Mouse (Mus musculus) forebrain, embryonic 14.5 days (tissue): ENCODE results near the gene Ap2m1. TPM values are rescaled to one million over a fixed set of nuclear protein-coding genes. Genes with fewer than 3 reads are reported as not detected.

ENCODE experiments used
- ATAC-seq: fragments of 200-750 bp; cut with Nextera tagmentation; 2 replicates; pipeline ENCODE4 v1.8.0; 2017; ENCODE audit warnings: mild to moderate bottlenecking, moderate library complexity
- DNase-seq: peaks from one replicate; pipeline ENCODE4 v3.0.0-alpha.2; 2015; ENCODE audit warnings: low spot score
- H3K27ac ChIP-seq: fragments of 300-500 bp; sonication (generic); 2 replicates; pipeline ENCODE4 v1.5.1; 2014; ENCODE audit warnings: low read depth, mild to moderate bottlenecking, control low read depth, low read length, moderate library complexity
- H3K27me3 ChIP-seq: fragments of 300-500 bp; sonication (generic); replicated peaks from 2 replicates; pipeline ENCODE4 v1.6.1; 2014; ENCODE audit warnings: low read length, control low read depth, mixed read lengths; ENCODE audit not compliant: control insufficient read depth, insufficient read depth
- H3K36me3 ChIP-seq: fragments of 300-500 bp; sonication (generic); 2 replicates; pipeline ENCODE4 v1.6.1; 2014; ENCODE audit warnings: low read length, control low read depth; ENCODE audit not compliant: control insufficient read depth, insufficient read depth
- H3K4me1 ChIP-seq: fragments of 300-500 bp; sonication (generic); 2 replicates; pipeline ENCODE4 v1.6.1; 2014; ENCODE audit warnings: antibody characterized with exemption, low read length, control low read depth; ENCODE audit not compliant: control insufficient read depth, insufficient read depth
- H3K4me2 ChIP-seq: fragments of 300-500 bp; sonication (generic); 2 replicates; pipeline ENCODE4 v1.6.1; 2014; ENCODE audit warnings: mild to moderate bottlenecking, control low read depth, low read length
- H3K4me3 ChIP-seq: fragments of 300-500 bp; sonication (generic); 2 replicates; pipeline ENCODE4 v1.5.1; 2014; ENCODE audit warnings: low read depth, low read length, control low read depth
- H3K9ac ChIP-seq: fragments of 300-500 bp; sonication (generic); 2 replicates; pipeline ENCODE4 v1.6.1; 2014; ENCODE audit warnings: mild to moderate bottlenecking, low read length, control low read depth, moderate library complexity
- H3K9me3 ChIP-seq: fragments of 300-500 bp; sonication (generic); replicated peaks from 2 replicates; pipeline ENCODE4 v1.6.1; 2016; ENCODE audit warnings: low read length, control low read depth, mixed read lengths; ENCODE audit not compliant: control insufficient read depth
- WGBS: fragments of 180-500 bp; shearing (Covaris S2); extraction: QIAGEN DNeasy Blood & Tissue Kit; methylation state at CpG from one replicate; pipeline ENCODE4 v1.1.7; 2014; 5-methylcytosine and 5-hydroxymethylcytosine counted together
- polyA plus RNA-seq: library from polyadenylated mRNA; unstranded; fragments of >200 nt; fragmentation: Nextera tagmentation; extraction: Ambion mirVana; gene quantifications from 2 replicates; pipeline ENCODE4 v1.2.1, GENCODE M21; 2014

The Ap2m1 gene
- polyA plus RNA-seq, 1 experiment from 2014 or later, result 1,206 TPM

DNA sequence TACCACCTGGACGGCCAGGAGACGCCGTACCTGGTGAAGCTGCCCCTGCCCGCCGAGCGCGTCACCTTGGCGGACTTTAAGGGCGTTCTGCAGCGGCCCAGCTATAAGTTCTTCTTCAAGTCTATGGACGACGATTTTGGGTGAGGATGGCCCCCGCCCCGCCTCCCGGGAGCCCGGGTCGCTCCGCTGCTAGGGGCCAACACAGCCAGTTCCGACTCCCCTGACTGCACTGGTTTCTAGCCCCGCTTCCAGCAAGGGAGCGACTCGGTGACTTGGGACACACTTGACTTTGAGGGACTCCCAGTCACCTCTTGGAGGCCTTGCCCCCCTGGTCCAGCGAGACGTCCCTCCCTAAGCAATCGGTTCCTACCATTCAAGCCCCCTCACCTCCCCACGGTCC, 18.1 kb upstream of the Ap2m1 start:
- Histone ChIP-seq H3K4me2 (peak overlapping the region; percentile 86), H3K27me3 (no peaks in the 10 kb centered on the region), H3K36me3 (peaks cover 17% of the 10 kb centered on the region; the same call in 1 of the 2 replicates), H3K9ac (peak overlapping the region; percentile 99), H3K4me1 (peaks cover 14% of the 10 kb centered on the region), H3K27ac (peak overlapping the region; percentile 92), H3K4me3 (peak overlapping the region; percentile 99), H3K9me3 (no peaks in the 10 kb centered on the region)
- peak; percentile 23 for DNase-seq
- peak; percentile 42; the same call in 1 of the 2 replicates for ATAC-seq
- WGBS, result under 1% methylated on average over 26 of the region's 26 CpGs

DNA sequence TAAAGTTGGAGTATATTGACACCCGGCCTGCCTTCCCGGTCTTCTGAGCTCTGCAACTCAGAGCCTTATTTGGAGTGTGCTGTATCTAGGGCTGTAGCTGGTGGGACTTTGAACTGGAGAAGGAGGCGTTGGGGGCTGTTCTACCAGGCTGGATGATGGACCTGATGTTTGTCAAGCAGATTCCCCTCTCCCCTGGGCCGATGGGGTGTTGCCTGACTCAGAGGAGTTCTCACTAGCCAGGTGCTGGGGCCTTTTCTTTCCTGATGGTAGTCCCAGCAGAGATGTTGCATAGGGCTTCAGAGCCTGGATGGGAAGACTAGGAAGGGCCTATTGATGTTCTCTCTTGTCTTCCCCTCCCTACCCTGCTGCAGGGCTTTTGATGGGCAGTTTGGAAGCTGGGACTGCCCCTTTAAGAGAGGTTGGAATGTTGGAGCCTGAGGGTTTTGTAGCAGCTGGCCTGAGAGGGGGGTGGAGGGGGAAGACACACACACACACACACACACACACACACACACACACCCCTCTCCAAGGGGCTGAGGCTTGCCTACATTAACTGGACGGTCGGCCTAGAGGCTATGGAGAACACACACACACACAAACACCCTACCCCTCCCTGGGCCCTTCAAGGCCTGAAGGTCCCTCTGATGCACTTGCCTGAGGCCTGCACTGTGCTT, 17.4 kb upstream of the Ap2m1 start:
- DNase-seq (peak; percentile 70), ATAC-seq (peak; percentile 49)
- Histone ChIP-seq H3K27ac (peak overlapping the region; percentile 92), H3K4me2 (peak overlapping the region; percentile 86), H3K9me3 (no peaks in the 10 kb centered on the region), H3K9ac (peak overlapping the region; percentile 99), H3K4me1 (peaks cover 14% of the 10 kb centered on the region), H3K27me3 (no peaks in the 10 kb centered on the region), H3K36me3 (peaks cover 18% of the 10 kb centered on the region; the same call in 1 of the 2 replicates), H3K4me3 (peak overlapping the region; percentile 99)
- WGBS, result 0% methylated on average over 6 of the region's 6 CpGs

DNA sequence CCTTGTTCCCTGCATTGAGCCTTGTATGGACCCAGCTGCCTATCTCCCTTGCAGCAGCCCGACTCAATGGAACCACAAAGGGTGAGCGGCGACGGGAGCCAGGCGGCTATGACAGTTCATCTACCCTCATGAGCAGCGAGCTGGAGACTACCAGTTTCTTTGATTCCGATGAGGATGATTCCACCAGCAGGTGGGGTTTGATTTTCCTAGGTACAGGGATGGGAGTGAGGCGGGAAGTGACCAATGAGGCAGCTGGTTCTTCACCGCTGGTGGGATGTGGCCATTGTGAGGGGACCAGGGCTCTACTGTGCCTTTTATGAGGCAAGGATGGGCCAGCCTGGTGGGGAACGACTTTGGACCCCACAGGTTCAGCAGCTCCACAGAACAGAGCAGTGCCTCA, 11.4 kb upstream of the Ap2m1 start:
- H3K9ac ChIP-seq, result no peak overlapping the region
- H3K27ac ChIP-seq, result no peak overlapping the region
- DNase-seq (no peak), ATAC-seq (no peak)
- no peaks in the 10 kb centered on the region for H3K9me3 ChIP-seq
- no peak overlapping the region for H3K4me2 ChIP-seq
- H3K27me3 ChIP-seq, result no peaks in the 10 kb centered on the region
- peaks cover 77% of the 10 kb centered on the region for H3K36me3 ChIP-seq
- no peak overlapping the region for H3K4me3 ChIP-seq
- WGBS, result 82% methylated on average over 10 of the region's 10 CpGs
- H3K4me1 ChIP-seq, result peaks cover 5% of the 10 kb centered on the region

DNA sequence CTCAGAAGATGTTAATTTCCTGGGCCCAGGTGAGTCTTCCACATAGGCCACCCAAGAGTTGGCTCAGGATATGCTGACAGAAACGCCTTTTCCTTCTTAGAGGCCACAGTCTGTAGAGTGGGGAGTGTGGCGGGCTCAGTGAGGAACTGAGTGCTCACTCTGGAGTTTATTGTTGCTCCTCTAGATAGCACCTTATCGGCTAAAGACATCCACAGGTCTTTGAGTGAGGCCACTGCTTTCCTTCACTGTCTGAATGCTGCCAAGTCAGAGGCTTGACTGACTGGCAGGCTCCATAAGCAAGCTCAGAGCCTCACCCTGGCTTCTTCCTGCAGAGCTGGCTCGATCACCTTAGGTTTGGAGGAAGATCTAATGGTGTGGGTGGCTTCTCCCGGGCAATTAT, 6.5 kb upstream of the Ap2m1 start:
- no peak overlapping the region for H3K4me2 ChIP-seq
- H3K4me3 ChIP-seq, result no peak overlapping the region
- H3K9ac ChIP-seq, result no peak overlapping the region
- no peaks in the 10 kb centered on the region; the same call in 1 of the 2 replicates for H3K4me1 ChIP-seq
- no peaks in the 10 kb centered on the region for H3K27me3 ChIP-seq
- WGBS, result 59% methylated on average over 5 of the region's 5 CpGs
- H3K9me3 ChIP-seq, result no peaks in the 10 kb centered on the region
- H3K36me3 ChIP-seq, result peaks cover 89% of the 10 kb centered on the region
- DNase-seq (no peak), ATAC-seq (no peak)
- H3K27ac ChIP-seq, result peak overlapping the region; percentile 44; the same call in 1 of the 2 replicates

DNA sequence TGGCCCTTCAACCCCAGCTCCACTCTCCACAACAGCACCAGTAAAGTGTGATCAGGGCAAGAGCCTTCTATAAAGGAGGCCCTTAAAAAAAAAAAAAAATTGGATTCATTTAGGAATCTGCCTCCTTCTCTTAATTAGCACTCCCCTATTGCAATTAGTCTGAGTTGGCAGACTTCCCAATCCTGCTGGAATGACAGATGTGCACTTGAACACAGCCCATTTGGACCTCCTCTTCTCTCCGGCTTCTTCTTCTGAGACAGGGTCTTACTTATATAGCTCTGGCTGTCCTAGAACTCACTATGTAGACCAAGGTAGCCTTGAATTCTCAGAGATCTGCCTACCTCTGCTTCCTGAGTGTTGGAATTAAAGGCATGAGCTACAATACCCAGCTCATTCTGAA, 5.9 kb upstream of the Ap2m1 start:
- H3K27ac ChIP-seq, result peak overlapping the region; percentile 44; the same call in 1 of the 2 replicates
- no peak overlapping the region for H3K9ac ChIP-seq
- ATAC-seq (peak; percentile 56), DNase-seq (peak; percentile 82)
- H3K9me3 ChIP-seq, result no peaks in the 10 kb centered on the region
- WGBS, result 19% methylated on average over 1 of the region's 1 CpGs
- H3K4me2 ChIP-seq, result no peak overlapping the region
- no peak overlapping the region for H3K4me3 ChIP-seq
- peaks cover 83% of the 10 kb centered on the region for H3K36me3 ChIP-seq
- no peaks in the 10 kb centered on the region; the same call in 1 of the 2 replicates for H3K4me1 ChIP-seq
- no peaks in the 10 kb centered on the region for H3K27me3 ChIP-seq

DNA sequence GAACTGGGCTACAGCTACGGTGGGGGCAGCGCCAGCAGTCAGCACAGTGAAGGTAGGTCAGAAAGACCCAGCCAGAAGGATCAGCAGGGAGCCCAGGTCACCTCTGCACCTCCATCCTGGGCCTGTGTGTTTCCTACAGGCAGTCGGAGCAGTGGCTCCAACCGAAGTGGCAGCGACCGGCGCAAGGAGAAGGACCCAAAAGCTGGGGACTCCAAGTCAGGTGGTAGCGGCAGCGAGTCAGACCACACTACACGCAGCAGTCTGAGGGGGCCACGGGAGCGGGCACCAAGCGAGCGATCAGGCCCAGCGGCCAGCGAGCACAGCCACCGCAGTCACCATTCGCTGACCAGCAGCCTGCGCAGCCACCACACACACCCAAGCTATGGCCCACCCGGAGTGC, 4.3 kb upstream of the Ap2m1 start:
- 96% methylated on average over 20 of the region's 20 CpGs for WGBS

DNA sequence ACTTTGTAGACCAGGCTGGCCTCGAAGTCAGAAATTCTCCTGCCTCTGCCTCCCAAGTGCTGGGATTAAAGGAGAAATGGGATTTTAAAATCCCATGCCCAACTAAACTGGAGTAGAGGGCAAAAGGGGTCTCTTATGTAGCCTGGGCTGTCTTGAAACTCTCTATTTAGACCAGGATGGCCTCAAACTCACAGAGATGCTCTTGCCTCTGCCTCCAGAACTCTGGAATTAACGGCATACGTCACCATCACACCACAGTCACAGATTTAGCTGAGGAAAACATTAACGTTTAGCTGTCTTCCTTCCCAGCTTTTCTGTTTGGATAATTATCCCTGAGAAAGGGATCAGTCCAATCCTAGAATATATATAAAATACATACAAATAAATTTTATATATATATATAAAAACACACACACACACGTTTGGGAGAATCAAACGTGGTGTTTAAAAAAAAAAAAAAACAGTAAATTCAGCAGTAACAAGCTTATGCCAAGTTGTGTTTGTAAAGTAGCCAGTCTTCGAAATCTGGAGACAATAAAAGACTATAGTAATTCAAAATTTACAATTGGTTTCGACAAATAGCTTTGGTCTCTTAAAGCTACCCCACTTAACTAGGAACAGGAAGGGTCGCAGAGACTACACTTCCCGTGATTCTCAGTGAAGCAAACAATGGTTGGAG, 522 bp upstream of the Ap2m1 start:
- H3K4me1 ChIP-seq, result peaks cover 21% of the 10 kb centered on the region
- no peak overlapping the region for H3K4me2 ChIP-seq
- no peak for ATAC-seq
- H3K27me3 ChIP-seq, result no peaks in the 10 kb centered on the region
- no peaks in the 10 kb centered on the region for H3K9me3 ChIP-seq
- H3K4me3 ChIP-seq, result no peak overlapping the region
- WGBS, result 51% methylated on average over 10 of the region's 10 CpGs
- H3K36me3 ChIP-seq, result peaks cover 57% of the 10 kb centered on the region
- 0 out of 2 replicates have a peak overlapping the region, but pooled peaks have one; percentile 2 for H3K27ac ChIP-seq
- no peak overlapping the region for H3K9ac ChIP-seq
- no peak for DNase-seq

More for the DNA sequence above, 4.3 kb upstream of the Ap2m1 start:
- Histone ChIP-seq H3K4me2 (no peak overlapping the region), H3K4me3 (no peak overlapping the region), H3K9me3 (no peaks in the 10 kb centered on the region), H3K27me3 (no peaks in the 10 kb centered on the region), H3K27ac (no peak overlapping the region), H3K9ac (no peak overlapping the region), H3K36me3 (peaks cover 69% of the 10 kb centered on the region), H3K4me1 (no peaks in the 10 kb centered on the region; the same call in 1 of the 2 replicates)
- ATAC-seq, result no peak
- no peak for DNase-seq

DNA sequence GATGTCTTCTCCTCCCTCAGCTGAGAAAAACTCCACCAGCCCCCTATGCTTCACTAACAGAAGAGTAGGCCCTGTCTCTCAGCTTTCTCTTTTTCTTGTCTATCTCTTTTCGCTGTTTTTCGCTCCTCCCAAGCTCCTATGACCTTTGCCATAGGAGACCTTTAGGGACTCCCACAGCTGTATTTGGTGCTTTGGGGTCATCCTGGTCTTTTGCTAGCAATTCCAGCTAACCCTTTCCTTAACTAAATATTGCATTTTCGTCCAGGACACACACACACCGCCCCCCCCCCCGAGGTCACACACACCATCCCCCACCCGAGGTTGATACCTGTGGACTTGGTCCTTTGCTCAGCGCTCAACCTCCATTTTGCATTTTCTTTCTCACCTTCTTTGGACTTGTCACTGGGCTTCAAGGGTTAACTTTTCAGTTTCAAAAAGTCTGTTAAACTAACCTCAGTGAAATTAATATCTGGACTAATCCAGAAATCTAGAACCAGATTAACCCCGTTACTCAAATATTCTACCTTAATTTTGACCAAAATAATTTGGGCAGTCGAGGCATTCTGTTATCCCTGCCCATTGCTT, 895 bp downstream of the Ap2m1 start:
- H3K27ac ChIP-seq, result peak overlapping the region; percentile 66; the same call in 1 of the 2 replicates
- 31% methylated on average over 9 of the region's 9 CpGs for WGBS
- H3K4me1 ChIP-seq, result peaks cover 21% of the 10 kb centered on the region
- no peak for ATAC-seq
- H3K27me3 ChIP-seq, result no peaks in the 10 kb centered on the region
- DNase-seq, result no peak
- H3K4me3 ChIP-seq, result peak overlapping the region; percentile 86
- H3K9me3 ChIP-seq, result no peaks in the 10 kb centered on the region
- peaks cover 57% of the 10 kb centered on the region for H3K36me3 ChIP-seq
- H3K4me2 ChIP-seq, result peak overlapping the region; percentile 91
- H3K9ac ChIP-seq, result peak overlapping the region; percentile 98
